Mouse (Mus musculus) urinary bladder, postnatal 10 days (tissue): Measurements from ENCODE around the gene Igf2r.

Experiments used
- DNase-seq: peaks from one replicate; pipeline ENCODE4 v3.0.0; 2022; ENCODE audit warnings: low spot score

The Igf2r gene

GRCm38 (mm10) chr17:12769380-12769921, at the start of gene Igf2r:
TSS of gene Igf2r (minus strand) at chr17:12769664.
- DNase-seq = peak; percentile 38

- DNase-seq = no peak
Measured at GRCm38 (mm10) chr17:12815885-12816284, 46.4 kb upstream of the Igf2r start.

- no peak for DNase-seq
Measured at GRCm38 (mm10) chr17:12814502-12814901, 45.0 kb upstream of the Igf2r start.

- DNase-seq = no peak
Measured at GRCm38 (mm10) chr17:12810973-12811303, 41.5 kb upstream of the Igf2r start.

GRCm38 (mm10) chr17:12810103-12810972, 40.9 kb upstream of the Igf2r start:
- DNase-seq = no peak

GRCm38 (mm10) chr17:12808851-12809250, 39.4 kb upstream of the Igf2r start:
- no peak for DNase-seq

GRCm38 (mm10) chr17:12804584-12805445, 35.4 kb upstream of the Igf2r start:
- no peak for DNase-seq

- no peak for DNase-seq
Measured at GRCm38 (mm10) chr17:12801861-12802540, 32.5 kb upstream of the Igf2r start.

GRCm38 (mm10) chr17:12799368-12800275, 30.2 kb upstream of the Igf2r start:
- DNase-seq = no peak

- DNase-seq = no peak
Measured at GRCm38 (mm10) chr17:12798571-12798970, 29.1 kb upstream of the Igf2r start.

GRCm38 (mm10) chr17:12797427-12798029, 28.1 kb upstream of the Igf2r start:
- no peak for DNase-seq

GRCm38 (mm10) chr17:12796633-12797032, 27.2 kb upstream of the Igf2r start:
- no peak for DNase-seq

GRCm38 (mm10) chr17:12793660-12794406, 24.4 kb upstream of the Igf2r start:
- no peak for DNase-seq

GRCm38 (mm10) chr17:12792422-12793206, 23.1 kb upstream of the Igf2r start:
- DNase-seq = no peak

- DNase-seq = no peak
Measured at GRCm38 (mm10) chr17:12791420-12791819, 22.0 kb upstream of the Igf2r start.

- no peak for DNase-seq
Measured at GRCm38 (mm10) chr17:12791079-12791406, 21.6 kb upstream of the Igf2r start.

GRCm38 (mm10) chr17:12790353-12791078, 21.1 kb upstream of the Igf2r start:
- no peak for DNase-seq
